Mouse (Mus musculus) olfactory bulb, adult 2 months (tissue): ENCODE data around the gene Gprc6a.

ENCODE experiments used
- CTCF ChIP-seq: fragments of 200-500 bp; IDR thresholded peaks from 2 replicates; pipeline ENCODE4 v1.5.1; 2012; ENCODE audit warnings: low read depth, mild to moderate bottlenecking, low read length, moderate library complexity; ENCODE audit not compliant: insufficient read depth
- POLR2A ChIP-seq: fragments of 200-500 bp; IDR thresholded peaks from 2 replicates; pipeline ENCODE4 v1.6.1; 2012; ENCODE audit warnings: mild to moderate bottlenecking, low read depth, low read length, moderate library complexity; ENCODE audit not compliant: insufficient read depth

DNA sequence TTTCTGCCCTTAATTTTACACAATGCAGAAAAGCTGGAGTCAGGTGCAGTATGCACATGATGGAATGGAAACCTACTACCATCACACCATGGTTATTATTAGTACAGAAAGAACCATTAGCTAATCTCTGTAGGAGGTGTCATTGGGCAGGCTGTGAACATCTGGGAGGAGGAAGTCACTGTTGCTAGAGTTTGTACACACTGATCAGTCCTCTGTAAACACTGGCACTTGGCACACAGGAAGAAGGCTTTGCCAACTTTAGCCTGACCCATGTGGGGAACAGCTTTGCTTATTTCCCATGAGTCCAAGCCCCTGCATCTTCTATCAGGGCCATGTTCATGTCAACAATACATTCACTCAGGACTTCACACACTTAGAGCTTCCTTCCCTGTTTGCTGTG is 46.3 kb downstream of the Gprc6a start:
- TF ChIP-seq CTCF (no peak), POLR2A (no peak)
